Mouse (Mus musculus) ES-E14 (cell line): ENCODE data around the gene Lamtor2. TPM values are rescaled to one million over a fixed set of nuclear protein-coding genes. Genes with fewer than 3 reads are reported as not detected.

Experiments
- DNase-seq: peaks from one replicate; pipeline ENCODE4 v3.0.0-alpha.2; 2013; ENCODE audit warnings: low read depth, low spot score
- H3K27ac ChIP-seq: 2 replicates; pipeline ENCODE4 v1.5.1; 2012; ENCODE audit warnings: low read depth, mild to moderate bottlenecking, low read length, moderate library complexity, mixed read lengths; ENCODE audit not compliant: poor library complexity, insufficient read depth, severe bottlenecking
- H3K36me3 ChIP-seq: 2 replicates; pipeline ENCODE4 v1.6.1; 2012; ENCODE audit warnings: mild to moderate bottlenecking, low read length, moderate library complexity, mixed read lengths; ENCODE audit not compliant: control insufficient read depth, poor library complexity, insufficient read depth, severe bottlenecking
- H3K4me1 ChIP-seq, 2 experiments: fragments of 150-350 bp in 1 of 2; sonication (generic) in 1 of 2; 2 replicates each; pipeline ENCODE4 v1.6.1; 2012; ENCODE audit warnings: low read length in 2 of 2, mild to moderate bottlenecking in 1 of 2, mixed read lengths in 1 of 2; ENCODE audit not compliant: control insufficient read depth in 2 of 2, insufficient read depth in 2 of 2, poor library complexity in 1 of 2
- H3K4me3 ChIP-seq, 2 experiments: fragments of 150-350 bp in 1 of 2; sonication (generic) in 1 of 2; 2 replicates each; pipeline ENCODE4 v1.5.1; 2012; ENCODE audit warnings: low read length in 2 of 2, low read depth in 1 of 2, mild to moderate bottlenecking in 1 of 2, mixed read lengths in 1 of 2; ENCODE audit not compliant: insufficient read depth in 1 of 2, poor library complexity in 1 of 2, severe bottlenecking in 1 of 2
- H3K9ac ChIP-seq: 2 replicates; pipeline ENCODE4 v1.6.1; 2012; ENCODE audit warnings: low read depth, mild to moderate bottlenecking, low read length, mixed read lengths; ENCODE audit not compliant: poor library complexity, insufficient read depth, severe bottlenecking
- H3K9me3 ChIP-seq: fragments of 150-350 bp; sonication (generic); 2 replicates; pipeline ENCODE4 v1.6.1; 2012; ENCODE audit warnings: low read depth, mild to moderate bottlenecking, low read length; ENCODE audit not compliant: control insufficient read depth, insufficient read depth
- CHD2 ChIP-seq: IDR thresholded peaks from 2 replicates; pipeline ENCODE4 v1.6.1; 2014; ENCODE audit warnings: mild to moderate bottlenecking, low read depth, low read length, inconsistent platforms
- HCFC1 ChIP-seq: IDR thresholded peaks from 2 replicates; pipeline ENCODE4 v1.6.1; 2012; ENCODE audit warnings: low read length, inconsistent platforms, borderline replicate concordance; ENCODE audit not compliant: insufficient read depth
- MAFK ChIP-seq: IDR thresholded peaks from 2 replicates; pipeline ENCODE4 v1.6.1; 2014; ENCODE audit warnings: mild to moderate bottlenecking, low read depth, low read length, inconsistent platforms; ENCODE audit not compliant: insufficient read depth
- ZC3H11A ChIP-seq: IDR thresholded peaks from 2 replicates; pipeline ENCODE4 v1.6.1; 2012; ENCODE audit warnings: low read depth, mild to moderate bottlenecking, inconsistent platforms, low read length, borderline replicate concordance
- ZNF384 ChIP-seq: IDR thresholded peaks from 2 replicates; pipeline ENCODE4 v1.6.1; 2012; ENCODE audit warnings: low read depth, low read length, inconsistent platforms
- in situ Hi-C, 2 experiments: fragments of 600-800 bp; cut with MboI; formaldehyde crosslinking; loops; one replicate each; pipeline ENCODE4 v1.15.1; 2025; ENCODE audit warnings: low sequenced_read_pairs in 2 of 2, inconsistent platforms in 1 of 2; ENCODE audit not compliant: unreplicated experiment in 2 of 2
- total RNA-seq: library from RNA; depleted of rRNA; stranded (reverse); fragments of 300-350 nt; gene quantifications from 2 replicates; pipeline ENCODE4 v1.2.3, GENCODE M21; 2012

Lamtor2 gene
- total RNA-seq, 1 experiment = 108 TPM

DNA sequence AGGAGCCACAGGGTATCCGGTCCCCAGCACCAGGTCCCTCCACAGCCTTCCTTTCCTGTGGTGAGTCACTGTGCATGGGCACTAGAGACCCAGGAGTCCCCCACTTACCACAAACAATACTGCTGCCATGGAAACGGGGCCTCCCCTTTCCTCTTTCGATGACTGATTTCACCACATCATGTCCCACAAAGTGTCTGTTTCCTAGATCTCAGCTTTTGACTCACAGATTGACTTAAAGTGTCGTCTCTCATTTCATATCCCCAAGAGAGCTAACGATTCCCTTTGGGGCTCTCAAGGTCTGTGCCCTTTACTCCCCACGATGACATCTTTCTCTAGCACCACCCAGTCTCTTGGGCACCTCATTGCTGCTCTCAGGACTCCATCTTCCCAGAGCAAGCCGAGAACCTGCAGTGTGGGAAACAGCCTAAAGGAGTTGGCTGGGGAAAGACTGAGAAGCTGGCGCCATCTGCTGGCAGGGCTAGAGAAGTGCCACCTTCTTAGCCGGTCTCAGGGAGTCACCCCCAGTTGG is 31.0 kb downstream of the Lamtor2 start:
- TF ChIP-seq ZC3H11A (peak; percentile 96), MAFK (no peak)
- Histone ChIP-seq H3K9ac (no peak overlapping the region; the same call in 1 of the 2 replicates), H3K9me3 (no peaks in the 10 kb centered on the region), H3K4me1 (peaks cover 0 to 3% of the 10 kb centered on the region in 2 experiments; a peak in 1 of 4 replicates), H3K4me3 (no peak overlapping the region), H3K27ac (no peak overlapping the region), H3K36me3 (peaks cover 16% of the 10 kb centered on the region)
- no peak for DNase-seq
- in situ Hi-C loops = loop anchor here in 1 of 2 experiments (5.0 kb wide), 1 partner anchor 35 kb away; no protein-coding TSS in a partner anchor

DNA sequence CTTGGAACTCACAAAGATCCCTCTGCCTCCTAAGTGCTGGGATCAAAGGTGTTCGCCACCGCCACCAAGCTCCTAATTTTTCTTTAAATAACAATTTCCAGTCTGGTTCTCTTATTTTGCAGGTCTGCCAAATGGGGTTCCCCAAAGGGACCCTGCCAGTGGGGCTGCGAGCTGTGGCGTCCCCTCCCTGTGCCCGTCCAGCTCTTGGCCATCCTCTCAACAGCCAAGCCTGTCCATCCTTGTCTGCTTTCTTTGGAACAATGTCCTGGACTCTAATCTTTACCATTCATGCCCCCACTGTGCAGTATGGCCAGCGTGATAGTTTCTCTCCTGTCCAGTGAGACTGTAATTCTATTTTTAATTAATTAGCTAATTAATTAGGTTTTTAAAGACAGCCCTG is 31.7 kb downstream of the Lamtor2 start:
- in situ Hi-C loops = loop anchor here in 1 of 2 experiments (5.0 kb wide), 1 partner anchor 34 kb away; no protein-coding TSS in a partner anchor
- Histone ChIP-seq H3K27ac (no peak overlapping the region), H3K9ac (no peak overlapping the region), H3K9me3 (no peaks in the 10 kb centered on the region), H3K4me1 (0 out of 4 replicates have a peak, but pooled peaks cover 0 to 1% of the 10 kb centered on the region in 2 experiments), H3K4me3 (no peak overlapping the region), H3K36me3 (peaks cover 16% of the 10 kb centered on the region)
- no peak for DNase-seq
- TF ChIP-seq CHD2 = no peak

DNA sequence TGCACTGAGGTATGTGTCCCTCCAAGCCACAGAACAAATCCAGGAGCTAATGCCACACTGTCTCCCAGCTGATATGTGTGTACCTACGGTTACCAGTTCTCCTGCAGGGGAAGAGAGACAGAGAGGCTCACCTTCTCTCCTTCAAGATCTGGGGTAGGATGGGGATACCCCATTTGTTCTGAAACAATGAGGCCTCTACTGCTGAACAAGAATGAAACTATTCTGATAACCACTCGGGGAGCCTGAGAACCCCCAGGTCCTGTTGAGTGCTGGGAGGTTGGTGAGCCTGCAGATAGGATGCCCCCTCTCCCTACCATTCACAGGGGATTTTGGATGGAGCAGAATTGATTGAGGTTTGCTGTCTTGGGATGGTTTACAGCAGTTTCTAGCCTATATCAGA is 32.8 kb downstream of the Lamtor2 start:
- no peak for DNase-seq
- TF ChIP-seq CHD2 = no peak
- TF ChIP-seq ZNF384 = no peak
- TF ChIP-seq MAFK = no peak
- TF ChIP-seq ZC3H11A = no peak
- TF ChIP-seq HCFC1 = no peak
- Histone ChIP-seq H3K9me3 (no peaks in the 10 kb centered on the region), H3K27ac (no peak overlapping the region), H3K4me3 (no peak overlapping the region), H3K4me1 (peaks cover 4% of the 10 kb centered on the region in 2 experiments; a peak in 2 of 4 replicates), H3K9ac (no peak overlapping the region), H3K36me3 (peaks cover 12% of the 10 kb centered on the region)
- in situ Hi-C loops = loop anchor here in 1 of 2 experiments (5.0 kb wide), 1 partner anchor 33 kb away; no protein-coding TSS in a partner anchor

DNA sequence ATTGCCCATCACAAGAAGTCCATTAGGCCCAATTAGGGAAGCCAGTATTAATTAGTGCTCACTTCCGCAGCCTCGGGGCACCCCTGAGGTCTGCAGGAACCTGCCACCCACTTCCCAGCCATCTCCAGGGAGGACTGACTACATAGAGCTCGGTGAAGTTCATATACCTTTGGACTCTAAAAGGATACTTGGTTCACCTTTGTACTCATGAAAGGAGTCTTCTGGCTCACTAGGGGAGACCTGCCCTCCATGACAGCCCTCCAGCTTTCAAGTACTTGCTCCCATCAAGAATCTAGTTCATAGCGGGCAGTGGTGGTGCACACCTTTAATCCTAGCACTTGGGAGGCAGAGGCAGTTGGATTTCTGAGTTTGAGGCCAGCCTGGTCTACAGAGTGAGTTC is 34.5 kb downstream of the Lamtor2 start:
- TF ChIP-seq ZC3H11A = no peak
- TF ChIP-seq MAFK = no peak
- no peak for TF ChIP-seq CHD2
- no peak for TF ChIP-seq HCFC1
- no peak for TF ChIP-seq ZNF384
- in situ Hi-C loops = no loop called here
- H3K4me1 ChIP-seq = peaks cover 8 to 18% of the 10 kb centered on the region in 2 experiments; a peak in 3 of 4 replicates
- H3K36me3 ChIP-seq = peaks cover 3% of the 10 kb centered on the region; the same call in 1 of the 2 replicates
- no peaks in the 10 kb centered on the region for H3K9me3 ChIP-seq
- H3K4me3 ChIP-seq = no peak overlapping the region
- H3K27ac ChIP-seq = no peak overlapping the region
- H3K9ac ChIP-seq = no peak overlapping the region
- DNase-seq = no peak

DNA sequence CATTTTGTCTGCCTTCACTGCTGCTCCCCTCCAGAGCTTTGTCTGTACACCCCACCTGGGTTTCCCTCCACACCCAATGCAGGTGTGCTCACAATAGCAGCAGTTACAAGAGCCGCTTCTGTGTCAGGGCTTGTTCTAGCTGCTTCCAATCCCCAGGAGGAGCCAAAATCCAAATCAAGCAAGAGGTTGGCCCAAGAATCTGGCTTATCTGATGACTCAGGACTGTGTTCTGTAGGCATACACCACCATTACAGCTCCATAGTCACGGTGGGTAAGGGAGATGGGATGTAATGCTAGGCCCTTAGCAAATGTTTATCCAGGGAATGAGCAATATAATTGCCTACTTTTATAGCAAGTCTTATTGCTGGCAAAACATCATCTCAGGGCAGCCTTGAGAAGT is 36.5 kb downstream of the Lamtor2 start:
- H3K9me3 ChIP-seq = no peaks in the 10 kb centered on the region
- no peak overlapping the region for H3K4me3 ChIP-seq
- no peak overlapping the region for H3K27ac ChIP-seq
- H3K9ac ChIP-seq = no peak overlapping the region
- no peak for DNase-seq
- H3K4me1 ChIP-seq = peaks cover 9 to 35% of the 10 kb centered on the region in 2 experiments; a peak in 3 of 4 replicates
- no peaks in the 10 kb centered on the region for H3K36me3 ChIP-seq
- TF ChIP-seq ZNF384 (no peak), MAFK (no peak), ZC3H11A (no peak), HCFC1 (no peak), CHD2 (no peak)
- in situ Hi-C loops = no loop called here
